Mouse (Mus musculus) MEL (cell line): ENCODE results near the gene Kat6b. TPM values are rescaled to one million over a fixed set of nuclear protein-coding genes. Genes with fewer than 3 reads are reported as not detected.

Experiments used
- DNase-seq: peaks from one replicate; pipeline ENCODE4 v3.0.0; 2011; ENCODE audit warnings: low read depth, low spot score
- H3K27ac ChIP-seq: 2 replicates; pipeline ENCODE4 v1.5.1; 2012; ENCODE audit warnings: low read depth, mild to moderate bottlenecking, control low read depth, low read length, moderate library complexity; ENCODE audit not compliant: control insufficient read depth
- H3K27me3 ChIP-seq, 2 experiments: fragments of 150-350 bp in 1 of 2; sonication (generic) in 1 of 2; 2 replicates each; pipeline ENCODE4 v1.6.1; 2012; ENCODE audit warnings: low read length in 2 of 2, mild to moderate bottlenecking in 2 of 2, improper control_type of control experiment in 1 of 2, moderate library complexity in 1 of 2; ENCODE audit not compliant: insufficient read depth in 2 of 2, control insufficient read depth in 1 of 2
- H3K36me3 ChIP-seq, 2 experiments: 2 replicates each; pipeline ENCODE4 v1.6.1; 2012 to 2014; ENCODE audit warnings: low read length in 2 of 2, improper control_type of control experiment in 1 of 2, inconsistent platforms in 1 of 2, mild to moderate bottlenecking in 1 of 2; ENCODE audit not compliant: insufficient read depth in 2 of 2, control insufficient read depth in 1 of 2
- H3K4me1 ChIP-seq, 2 experiments: fragments of 150-350 bp in 1 of 2; sonication (generic) in 1 of 2; 2 replicates each; pipeline ENCODE4 v1.6.1; 2012; ENCODE audit warnings: low read length in 2 of 2, improper control_type of control experiment in 1 of 2, mild to moderate bottlenecking in 1 of 2; ENCODE audit not compliant: insufficient read depth in 2 of 2, control insufficient read depth in 1 of 2
- H3K4me3 ChIP-seq, 2 experiments: fragments of 150-350 bp in 1 of 2; sonication (generic) in 1 of 2; 2 replicates each; pipeline ENCODE4 v1.5.1; 2012; ENCODE audit warnings: low read depth in 2 of 2, low read length in 2 of 2, mild to moderate bottlenecking in 2 of 2, moderate library complexity in 2 of 2, control low read depth in 1 of 2, improper control_type of control experiment in 1 of 2; ENCODE audit not compliant: control insufficient read depth in 1 of 2, insufficient read depth in 1 of 2
- H3K79me2 ChIP-seq: 2 replicates; pipeline ENCODE4 v1.6.1; 2012; ENCODE audit warnings: mild to moderate bottlenecking, low read length, moderate library complexity; ENCODE audit not compliant: control insufficient read depth, poor library complexity, insufficient read depth
- H3K9ac ChIP-seq: 2 replicates; pipeline ENCODE4 v1.6.1; 2012; ENCODE audit warnings: low read depth, mild to moderate bottlenecking, control low read depth, low read length, moderate library complexity; ENCODE audit not compliant: control insufficient read depth, poor library complexity, severe bottlenecking
- H3K9me3 ChIP-seq: fragments of 150-350 bp; sonication (generic); replicated peaks from 2 replicates; pipeline ENCODE4 v1.6.1; 2012; ENCODE audit warnings: mild to moderate bottlenecking, low read length, improper control_type of control experiment, moderate library complexity; ENCODE audit not compliant: insufficient read depth
- BHLHE40 ChIP-seq: IDR thresholded peaks from 2 replicates; pipeline ENCODE4 v1.6.1; 2012; ENCODE audit warnings: low read depth, mild to moderate bottlenecking, inconsistent platforms, low read length, improper control_type of control experiment, borderline replicate concordance
- CHD1 ChIP-seq: IDR thresholded peaks from 2 replicates; pipeline ENCODE4 v1.6.1; 2012; ENCODE audit warnings: low read depth, mild to moderate bottlenecking, inconsistent platforms, low read length, improper control_type of control experiment
- ELF1 ChIP-seq: IDR thresholded peaks from 2 replicates; pipeline ENCODE4 v1.6.1; 2014; ENCODE audit warnings: low read depth, mild to moderate bottlenecking, inconsistent platforms, low read length, improper control_type of control experiment, moderate library complexity
- EP300 ChIP-seq, 2 experiments: IDR thresholded peaks; 2 replicates each; pipeline ENCODE4 v1.6.1; 2011; ENCODE audit warnings: improper control_type of control experiment in 2 of 2, low read length in 2 of 2, low read depth in 1 of 2, mild to moderate bottlenecking in 1 of 2
- ETS1 ChIP-seq: IDR thresholded peaks from 2 replicates; pipeline ENCODE4 v1.6.1; 2012; ENCODE audit warnings: low read depth, mild to moderate bottlenecking, inconsistent platforms, low read length, improper control_type of control experiment, moderate library complexity
- HCFC1 ChIP-seq: IDR thresholded peaks from 2 replicates; pipeline ENCODE4 v1.6.1; 2012; ENCODE audit warnings: low read depth, mild to moderate bottlenecking, inconsistent platforms, low read length, improper control_type of control experiment, moderate library complexity
- KAT2A ChIP-seq: conservative IDR thresholded peaks from 2 replicates; pipeline ENCODE4 v1.6.1; 2012; ENCODE audit warnings: low read depth, low read length, improper control_type of control experiment, inconsistent platforms
- MYB ChIP-seq: IDR thresholded peaks from 2 replicates; pipeline ENCODE4 v1.6.1; 2011; ENCODE audit warnings: mild to moderate bottlenecking, low read depth, low read length, improper control_type of control experiment
- NRF1 ChIP-seq: IDR thresholded peaks from 2 replicates; pipeline ENCODE4 v1.6.1; 2014; ENCODE audit warnings: low read depth, mild to moderate bottlenecking, inconsistent platforms, low read length, improper control_type of control experiment, moderate library complexity; ENCODE audit not compliant: poor library complexity, insufficient read depth, severe bottlenecking
- POLR2A ChIP-seq, 2 experiments: IDR thresholded peaks; 2 replicates each; pipeline ENCODE4 v1.6.1; 2011 to 2012; ENCODE audit warnings: low read length in 2 of 2, mild to moderate bottlenecking in 2 of 2, control low read depth in 1 of 2, improper control_type of control experiment in 1 of 2, low read depth in 1 of 2, moderate library complexity in 1 of 2; ENCODE audit not compliant: control insufficient read depth in 1 of 2, insufficient read depth in 1 of 2, poor library complexity in 1 of 2
- SIN3A ChIP-seq: IDR thresholded peaks from 2 replicates; pipeline ENCODE4 v1.6.1; 2012; ENCODE audit warnings: low read length, improper control_type of control experiment, inconsistent platforms
- SMC3 ChIP-seq: IDR thresholded peaks from 2 replicates; pipeline ENCODE4 v1.6.1; 2011; ENCODE audit warnings: low read depth, low read length, improper control_type of control experiment
- TAL1 ChIP-seq: IDR thresholded peaks from 2 replicates; pipeline ENCODE4 v1.6.1; 2012; ENCODE audit warnings: mild to moderate bottlenecking, inconsistent platforms, low read length, moderate library complexity, mixed read lengths
- TBP ChIP-seq: IDR thresholded peaks from 2 replicates; pipeline ENCODE4 v1.8.0; 2011; ENCODE audit warnings: low read depth, low read length, improper control_type of control experiment
- TCF12 ChIP-seq: IDR thresholded peaks from 2 replicates; pipeline ENCODE4 v1.6.1; 2014; ENCODE audit warnings: low read depth, mild to moderate bottlenecking, inconsistent platforms, low read length, improper control_type of control experiment, moderate library complexity
- UBTF ChIP-seq: IDR thresholded peaks from 2 replicates; pipeline ENCODE4 v1.6.1; 2012; ENCODE audit warnings: low read depth, mild to moderate bottlenecking, inconsistent platforms, low read length, improper control_type of control experiment, moderate library complexity, borderline replicate concordance; ENCODE audit not compliant: insufficient read depth
- USF1 ChIP-seq: IDR thresholded peaks from 2 replicates; pipeline ENCODE4 v1.6.1; 2014; ENCODE audit warnings: low read depth, mild to moderate bottlenecking, inconsistent platforms, low read length, improper control_type of control experiment, moderate library complexity
- ZC3H11A ChIP-seq: IDR thresholded peaks from 2 replicates; pipeline ENCODE4 v1.6.1; 2012; ENCODE audit warnings: low read depth, mild to moderate bottlenecking, inconsistent platforms, low read length, improper control_type of control experiment
- ZMIZ1 ChIP-seq: IDR thresholded peaks from 2 replicates; pipeline ENCODE4 v1.6.1; 2012; ENCODE audit warnings: low read depth, mild to moderate bottlenecking, inconsistent platforms, low read length, improper control_type of control experiment, moderate library complexity
- polyA plus RNA-seq, 2 experiments: library from polyadenylated mRNA; stranded (reverse) in 1 of 2; unstranded in 1 of 2; fragments of >175 nt in 1 of 2; fragments of >200 nt in 1 of 2; gene quantifications; 2 replicates each; pipeline versions ENCODE4 v1.2.1 to v1.2.4; 2012; ENCODE audit warnings: low replicate concordance in 2 of 2, low read depth in 1 of 2; ENCODE audit not compliant: insufficient read length in 2 of 2, insufficient read depth in 1 of 2, missing spikeins in 1 of 2
- total RNA-seq: library from RNA; depleted of rRNA; stranded (reverse); fragments of 300-350 nt; gene quantifications from 2 replicates; pipeline ENCODE4 v1.2.3, GENCODE M21; 2012

Gene Kat6b
- total and polyA plus RNA-seq, 3 experiments, result 1.8 to 5.4 TPM; not detected in 1

DNA sequence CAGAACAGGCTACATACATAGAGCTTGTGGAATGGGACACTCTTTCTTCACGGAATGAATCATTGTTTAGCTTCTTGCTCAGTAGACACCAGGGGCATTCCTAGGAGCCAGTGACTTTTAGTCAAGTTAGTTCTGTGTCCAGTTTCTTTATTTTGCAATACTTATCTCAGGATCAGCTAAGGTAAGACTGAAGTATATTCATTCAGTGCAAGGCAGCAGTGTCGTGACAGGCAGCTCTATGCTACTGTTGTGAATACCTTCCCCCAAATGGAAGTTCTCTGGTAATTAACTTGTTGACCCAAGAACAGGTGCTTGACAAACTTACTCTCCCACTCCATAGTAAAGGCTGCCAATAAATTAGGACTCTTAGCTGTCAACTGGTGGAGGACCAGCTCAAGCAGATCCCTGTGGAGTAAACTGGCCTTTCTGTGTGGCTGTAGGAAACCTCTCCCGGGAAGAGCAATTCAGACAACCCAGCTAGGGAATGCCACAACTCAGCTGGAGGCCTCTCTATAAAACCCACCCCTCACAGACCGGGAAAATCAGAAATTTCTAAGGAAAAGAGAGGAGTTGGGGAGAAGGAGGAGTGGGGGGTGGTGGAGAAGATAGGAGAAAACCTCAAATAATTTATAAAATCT lies 105.4 kb downstream of the Kat6b start:
- peaks cover 0 to 22% of the 10 kb centered on the region in 2 experiments; a peak in 2 of 4 replicates for H3K36me3 ChIP-seq
- no peaks in the 10 kb centered on the region for H3K79me2 ChIP-seq
- no peak for DNase-seq
- no peak overlapping the region for H3K4me3 ChIP-seq
- H3K27ac ChIP-seq, result no peak overlapping the region
- no peaks in the 10 kb centered on the region for H3K9me3 ChIP-seq
- H3K4me1 ChIP-seq, result peaks cover 16 to 17% of the 10 kb centered on the region in 2 experiments
- no peak overlapping the region for H3K9ac ChIP-seq
- TF ChIP-seq CHD1, result no peak
- TF ChIP-seq ZMIZ1, result no peak
- no peak for TF ChIP-seq ZC3H11A
- no peak for TF ChIP-seq ELF1
- TF ChIP-seq MYB, result no peak
- no peak for TF ChIP-seq TCF12
- no peak for TF ChIP-seq SMC3
- no peak for TF ChIP-seq ETS1
- TF ChIP-seq POLR2A (IDR thresholded peaks at IDR 0.05; ENCODE audit: control insufficient read depth in 1 of 2, insufficient read depth in 1 of 2, low read depth in 1 of 2, low read length in 2 of 2, poor library complexity in 1 of 2), result no peak
- no peak for TF ChIP-seq TBP
- no peak for TF ChIP-seq HCFC1
- no peak for TF ChIP-seq BHLHE40
- no peak for TF ChIP-seq SIN3A
- no peak for TF ChIP-seq TAL1
- no peak for TF ChIP-seq USF1
- TF ChIP-seq UBTF, result no peak
- no peak for TF ChIP-seq EP300 (IDR thresholded peaks at IDR 0.05; ENCODE audit: low read depth in 1 of 2, low read length in 2 of 2)
- no peak for TF ChIP-seq KAT2A
- no peaks in the 10 kb centered on the region for H3K27me3 ChIP-seq

DNA sequence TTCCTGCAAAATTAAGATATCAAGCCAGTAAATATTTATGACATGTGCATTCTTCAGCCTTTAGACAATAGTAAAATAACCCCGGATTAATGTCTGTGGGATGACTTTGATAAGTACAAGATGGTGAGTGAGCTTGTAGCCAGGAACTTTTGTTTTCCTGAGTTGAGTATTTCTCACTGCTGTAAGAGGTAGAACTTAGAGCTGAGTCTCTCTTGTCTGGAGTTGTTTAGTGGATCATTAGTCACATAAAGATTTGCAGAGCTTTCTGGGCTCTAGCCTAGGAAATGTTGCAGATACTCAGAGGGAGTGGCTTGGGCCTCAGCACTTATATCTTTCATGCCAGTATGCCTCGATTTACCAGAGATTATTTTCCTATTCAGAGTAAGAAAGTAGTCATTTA lies 106.7 kb downstream of the Kat6b start:
- DNase-seq, result no peak
- Histone ChIP-seq H3K27ac (no peak overlapping the region), H3K36me3 (peaks cover 0 to 22% of the 10 kb centered on the region in 2 experiments; a peak in 2 of 4 replicates), H3K4me3 (no peak overlapping the region), H3K9me3 (no peaks in the 10 kb centered on the region), H3K79me2 (no peaks in the 10 kb centered on the region), H3K27me3 (no peaks in the 10 kb centered on the region), H3K4me1 (peaks cover 14 to 16% of the 10 kb centered on the region in 2 experiments), H3K9ac (no peak overlapping the region)
- TF ChIP-seq NRF1, result no peak
